Mouse (Mus musculus) lung, embryonic 16.5 days (tissue): Measurements from ENCODE around the gene Bap1. TPM values are rescaled to one million over a fixed set of nuclear protein-coding genes. Genes with fewer than 3 reads are reported as not detected.

ENCODE experiments used
- ATAC-seq: fragments of 200-750 bp; cut with Nextera tagmentation; 2 replicates; pipeline ENCODE4 v1.8.0; 2017; ENCODE audit warnings: low read depth, mild to moderate bottlenecking, moderate library complexity
- H3K27ac ChIP-seq: fragments of 300-500 bp; sonication (generic); 2 replicates; pipeline ENCODE4 v1.5.1; 2014; ENCODE audit warnings: mild to moderate bottlenecking, control low read depth, low read length
- H3K27me3 ChIP-seq: fragments of 300-500 bp; sonication (generic); 2 replicates; pipeline ENCODE4 v1.6.1; 2014; ENCODE audit warnings: low read depth, low read length, mixed read lengths; ENCODE audit not compliant: control insufficient read depth, insufficient read depth
- H3K36me3 ChIP-seq: fragments of 300-500 bp; sonication (generic); 2 replicates; pipeline ENCODE4 v1.6.1; 2014; ENCODE audit warnings: low read length; ENCODE audit not compliant: control insufficient read depth, insufficient read depth
- H3K4me1 ChIP-seq: fragments of 300-500 bp; sonication (generic); replicated peaks from 2 replicates; pipeline ENCODE4 v1.6.1; 2014; ENCODE audit warnings: low read length, mixed read lengths; ENCODE audit not compliant: control insufficient read depth, insufficient read depth
- H3K4me2 ChIP-seq: fragments of 300-500 bp; sonication (generic); 2 replicates; pipeline ENCODE4 v1.6.1; 2014; ENCODE audit warnings: low read depth, low read length, control low read depth
- H3K4me3 ChIP-seq: fragments of 300-500 bp; sonication (generic); 2 replicates; pipeline ENCODE4 v1.5.1; 2014; ENCODE audit warnings: mild to moderate bottlenecking, low read length, control low read depth
- H3K9ac ChIP-seq: fragments of 300-500 bp; sonication (generic); 2 replicates; pipeline ENCODE4 v1.6.1; 2014; ENCODE audit warnings: low read length, control low read depth
- H3K9me3 ChIP-seq: fragments of 300-500 bp; sonication (generic); 2 replicates; pipeline ENCODE4 v1.6.1; 2016; ENCODE audit warnings: low read length; ENCODE audit not compliant: control insufficient read depth
- WGBS: fragments of 180-500 bp; shearing (Covaris S2); extraction: QIAGEN DNeasy Blood & Tissue Kit; methylation state at CpG from one replicate; pipeline ENCODE4 v1.1.7; 2014; 5-methylcytosine and 5-hydroxymethylcytosine counted together
- polyA plus RNA-seq: library from polyadenylated mRNA; unstranded; fragments of >200 nt; fragmentation: Nextera tagmentation; extraction: Ambion mirVana; gene quantifications from 2 replicates; pipeline ENCODE4 v1.2.1, GENCODE M21; 2015

Bap1 gene
- polyA plus RNA-seq, 1 experiment from 2014 or later: 82.2 TPM

DNA sequence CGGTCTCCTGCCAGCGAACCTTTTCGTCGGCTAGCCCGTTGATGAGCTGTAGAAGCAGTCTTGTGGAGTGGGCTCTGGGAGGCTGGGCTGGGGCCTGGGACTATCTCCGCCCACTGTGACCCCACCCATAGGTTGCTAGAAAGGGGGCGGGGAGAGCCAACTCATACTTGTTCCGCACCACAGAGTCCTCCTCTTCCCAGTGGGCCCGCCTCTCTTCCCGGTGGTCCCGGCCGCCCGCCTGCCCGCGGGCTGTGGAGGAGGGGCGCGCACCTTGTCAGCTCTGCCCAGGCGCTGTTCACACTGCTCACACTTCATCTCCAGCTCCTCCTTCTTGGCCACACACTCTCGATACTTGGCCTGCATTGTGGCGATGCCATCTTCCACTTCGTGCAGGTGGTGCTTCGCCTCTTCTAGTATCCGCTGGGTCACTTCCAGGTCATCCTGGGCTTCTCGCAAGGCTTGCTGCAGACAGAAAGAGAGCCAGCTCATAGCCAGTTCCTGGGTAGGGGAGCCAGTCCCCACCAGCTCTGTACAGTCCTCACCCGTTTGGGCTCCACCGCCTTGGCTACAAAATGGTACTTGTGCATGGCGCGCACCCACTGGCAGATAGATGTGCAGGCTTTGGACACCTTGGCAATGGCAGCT, 18.3 kb downstream of the Bap1 start:
- H3K4me1 ChIP-seq: peaks cover 5% of the 10 kb centered on the region
- peak overlapping the region; percentile 67 for H3K4me2 ChIP-seq
- ATAC-seq: peak; percentile 89
- 12% methylated on average over 28 of the region's 28 CpGs for WGBS
- no peak overlapping the region for H3K27ac ChIP-seq
- no peaks in the 10 kb centered on the region for H3K27me3 ChIP-seq
- H3K4me3 ChIP-seq: peak overlapping the region; percentile 44
- H3K9ac ChIP-seq: peak overlapping the region; percentile 61
- H3K36me3 ChIP-seq: no peaks in the 10 kb centered on the region
- H3K9me3 ChIP-seq: no peaks in the 10 kb centered on the region

DNA sequence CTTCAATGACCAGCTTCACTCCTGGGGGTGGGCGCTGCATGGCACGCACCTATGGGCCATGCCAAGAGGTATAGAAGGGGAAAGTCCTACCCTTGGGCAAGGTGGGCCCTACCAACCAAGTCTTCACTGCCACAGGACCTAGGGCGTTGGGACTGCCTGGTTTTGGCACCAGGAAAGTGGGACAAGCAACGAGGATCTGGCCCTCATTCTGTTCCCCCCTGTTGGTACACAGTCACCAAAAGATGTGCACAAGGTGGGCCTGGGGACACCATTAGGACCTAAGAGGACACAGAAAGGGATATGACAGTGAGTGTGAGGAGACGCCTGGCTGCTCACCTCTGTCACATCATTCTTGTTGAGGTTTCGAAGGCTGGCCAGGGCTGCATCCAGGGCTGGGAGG, 19.9 kb downstream of the Bap1 start:
- H3K9ac ChIP-seq: no peak overlapping the region
- no peak for ATAC-seq
- H3K4me3 ChIP-seq: no peak overlapping the region
- H3K4me2 ChIP-seq: no peak overlapping the region
- no peaks in the 10 kb centered on the region for H3K9me3 ChIP-seq
- no peak overlapping the region for H3K27ac ChIP-seq
- WGBS: 85% methylated on average over 6 of the region's 6 CpGs
- H3K4me1 ChIP-seq: peaks cover 5% of the 10 kb centered on the region
- H3K27me3 ChIP-seq: no peaks in the 10 kb centered on the region
- no peaks in the 10 kb centered on the region for H3K36me3 ChIP-seq

DNA sequence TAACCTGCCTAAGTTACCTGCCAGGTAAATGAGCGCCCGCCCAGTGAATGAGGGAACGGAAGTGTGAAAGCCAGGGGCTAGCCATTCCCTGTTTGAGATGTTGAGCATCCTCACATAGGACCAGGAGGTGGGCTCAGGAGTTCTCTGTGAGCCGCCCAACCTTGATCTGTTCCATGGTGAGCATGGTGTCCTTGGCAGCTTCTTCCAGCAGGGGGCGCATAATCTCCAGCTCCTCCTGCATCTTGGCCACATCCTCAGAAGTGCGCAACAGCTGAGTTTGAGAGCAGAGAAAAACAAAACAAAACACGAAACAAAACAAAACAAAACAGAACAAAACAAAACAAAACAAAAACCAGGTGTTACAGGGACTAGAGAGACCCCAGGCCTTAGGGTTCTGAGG, 20.9 kb downstream of the Bap1 start:
- Histone ChIP-seq H3K9me3 (no peaks in the 10 kb centered on the region), H3K27ac (no peak overlapping the region), H3K4me3 (no peak overlapping the region), H3K27me3 (no peaks in the 10 kb centered on the region), H3K4me2 (no peak overlapping the region), H3K9ac (no peak overlapping the region), H3K4me1 (peaks cover 5% of the 10 kb centered on the region), H3K36me3 (no peaks in the 10 kb centered on the region)
- peak; percentile 53 for ATAC-seq
- WGBS: 20% methylated on average over 7 of the region's 7 CpGs

DNA sequence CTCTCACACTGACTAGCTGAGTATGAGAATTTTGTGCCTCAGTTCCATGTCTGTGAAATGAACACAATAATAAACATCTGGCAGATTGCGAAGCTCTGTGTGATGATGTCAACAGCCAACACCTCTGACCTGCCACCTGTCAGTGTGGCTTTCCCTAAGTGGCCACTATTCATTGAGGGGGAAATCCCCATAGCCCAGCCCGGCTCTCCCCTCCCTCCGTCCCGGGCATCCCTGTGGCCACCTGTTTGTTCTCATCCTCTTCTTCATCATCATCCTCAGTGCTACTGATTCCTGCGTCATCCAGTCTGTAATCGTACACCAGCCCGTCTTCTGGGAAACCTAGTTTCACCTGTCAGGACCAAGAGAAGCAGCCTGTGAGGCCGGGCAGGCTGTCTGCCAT, 34.5 kb downstream of the Bap1 start:
- Histone ChIP-seq H3K36me3 (no peaks in the 10 kb centered on the region), H3K4me3 (no peak overlapping the region), H3K27ac (no peak overlapping the region), H3K4me2 (no peak overlapping the region), H3K27me3 (no peaks in the 10 kb centered on the region; the same call in 1 of the 2 replicates), H3K4me1 (no peaks in the 10 kb centered on the region), H3K9ac (no peak overlapping the region), H3K9me3 (no peaks in the 10 kb centered on the region)
- WGBS: 66% methylated on average over 8 of the region's 8 CpGs
- no peak for ATAC-seq

Other genes with a start within 250 kb of the Bap1 start
- gene Spcs1, start 249.8 kb upstream of the Bap1 start, polyA plus RNA-seq: 434 and 441 TPM in 2 replicates
- gene Pbrm1, start 232.3 kb upstream of the Bap1 start, polyA plus RNA-seq: 115 and 120 TPM in 2 replicates
- gene Gnl3, start 232.3 kb upstream of the Bap1 start, polyA plus RNA-seq: 65.8 and 76.2 TPM in 2 replicates
- 79.4 and 82.2 TPM in 2 replicates for gene Smim4, start 122.5 kb upstream of the Bap1 start, polyA plus RNA-seq
- gene Nt5dc2, start 120.4 kb upstream of the Bap1 start, polyA plus RNA-seq: 379 and 414 TPM in 2 replicates
- 48.9 and 52.1 TPM in 2 replicates for gene Stab1, start 82.8 kb upstream of the Bap1 start, polyA plus RNA-seq
- 93.6 and 113 TPM in 2 replicates for gene Tnnc1, start 43.1 kb upstream of the Bap1 start, polyA plus RNA-seq
- 377 and 397 TPM in 2 replicates for gene Nisch, start 34.5 kb upstream of the Bap1 start, polyA plus RNA-seq
- 2.3 and 2.7 TPM in 2 replicates for gene Sema3g, start 33.6 kb upstream of the Bap1 start, polyA plus RNA-seq
- 13.5 TPM in 2 replicates for gene Phf7, start 133 bp upstream of the Bap1 start, polyA plus RNA-seq
- gene Dnah1, start 72.4 kb downstream of the Bap1 start, polyA plus RNA-seq: 2.5 and 2.7 TPM in 2 replicates
- 32.8 and 34.9 TPM in 2 replicates for gene Capn7, start 85.2 kb downstream of the Bap1 start, polyA plus RNA-seq
- gene Sh3bp5, start 184.6 kb downstream of the Bap1 start, polyA plus RNA-seq: 26.1 and 27.3 TPM in 2 replicates
- 21.0 and 21.3 TPM in 2 replicates for gene Eaf1, start 242.9 kb downstream of the Bap1 start, polyA plus RNA-seq
- gene Mettl6, start 243.6 kb downstream of the Bap1 start, polyA plus RNA-seq: 50.3 and 54.3 TPM in 2 replicates